Mouse (Mus musculus): Measurements from ENCODE around the gene Baiap2. TPM values are rescaled to one million over a fixed set of nuclear protein-coding genes. Genes with fewer than 3 reads are reported as not detected.

The Baiap2 gene
- polyA plus RNA-seq, 1 experiment from 2014 or later, result 11.6 TPM

DNA sequence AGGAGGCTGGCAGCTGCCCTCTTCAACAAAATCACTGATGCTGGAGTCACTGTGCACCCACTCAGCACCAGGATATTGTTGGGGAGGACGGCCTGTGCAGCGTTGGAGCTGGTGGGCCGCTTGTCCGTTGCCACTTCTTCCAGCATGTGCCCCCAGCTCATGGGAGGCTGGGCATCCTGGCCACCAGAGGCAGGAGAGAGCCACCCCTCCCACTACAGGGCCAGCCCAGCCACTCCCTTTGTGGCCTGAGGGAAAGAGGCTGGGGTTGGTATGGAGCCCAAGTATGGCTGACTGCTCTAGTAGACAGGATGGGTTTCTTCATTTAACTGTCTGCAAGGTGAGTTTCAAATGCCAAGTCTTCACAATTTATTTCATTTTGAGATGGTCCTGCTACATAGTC is 72.2 kb downstream of the Baiap2 start:
- peaks cover 55% of the 10 kb centered on the region for H3K27me3 ChIP-seq (ENCODE audit: insufficient read depth, poor library complexity, severe bottlenecking)
- 0 out of 2 replicates have a peak overlapping the region, but pooled peaks have one; percentile 0 for H3K27ac ChIP-seq
- no peak for DNase-seq (ENCODE audit: low spot score)
- peaks cover 75% of the 10 kb centered on the region for H3K4me1 ChIP-seq
- 84% methylated on average over 4 of the region's 4 CpGs for WGBS
- H3K4me3 ChIP-seq, result no peak overlapping the region; the same call in 1 of the 2 replicates
- no peaks in the 10 kb centered on the region for H3K9me3 ChIP-seq
- no peaks in the 10 kb centered on the region for H3K36me3 ChIP-seq

DNA sequence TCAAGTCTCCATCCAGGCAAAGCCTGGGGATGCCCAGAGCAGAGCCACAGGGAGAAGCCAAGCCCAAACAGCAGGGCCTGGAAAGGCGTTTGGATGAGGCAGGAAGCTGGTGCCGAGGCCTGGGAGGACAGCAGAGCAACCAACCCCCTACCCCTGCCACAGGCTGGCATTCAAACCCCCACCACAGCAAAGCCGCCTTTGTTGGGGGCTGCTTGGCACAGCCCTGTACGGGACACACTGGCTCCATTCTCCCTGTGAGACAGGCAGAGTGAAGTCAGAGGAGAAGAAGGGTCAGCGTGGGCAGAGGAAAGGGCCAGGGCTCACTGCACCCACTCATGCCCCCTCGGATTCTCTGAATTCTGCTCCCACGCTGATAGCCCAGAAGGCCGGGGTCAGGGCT is 74.4 kb downstream of the Baiap2 start:
- H3K36me3 ChIP-seq, result no peaks in the 10 kb centered on the region
- H3K4me3 ChIP-seq, result no peak overlapping the region
- no peak for DNase-seq (ENCODE audit: low spot score)
- H3K27me3 ChIP-seq (ENCODE audit: insufficient read depth, poor library complexity, severe bottlenecking), result peaks cover 33% of the 10 kb centered on the region
- no peaks in the 10 kb centered on the region for H3K9me3 ChIP-seq
- peaks cover 88% of the 10 kb centered on the region for H3K4me1 ChIP-seq
- WGBS, result 85% methylated on average over 8 of the region's 8 CpGs
- 0 out of 2 replicates have a peak overlapping the region, but pooled peaks have one; percentile 60 for H3K27ac ChIP-seq

DNA sequence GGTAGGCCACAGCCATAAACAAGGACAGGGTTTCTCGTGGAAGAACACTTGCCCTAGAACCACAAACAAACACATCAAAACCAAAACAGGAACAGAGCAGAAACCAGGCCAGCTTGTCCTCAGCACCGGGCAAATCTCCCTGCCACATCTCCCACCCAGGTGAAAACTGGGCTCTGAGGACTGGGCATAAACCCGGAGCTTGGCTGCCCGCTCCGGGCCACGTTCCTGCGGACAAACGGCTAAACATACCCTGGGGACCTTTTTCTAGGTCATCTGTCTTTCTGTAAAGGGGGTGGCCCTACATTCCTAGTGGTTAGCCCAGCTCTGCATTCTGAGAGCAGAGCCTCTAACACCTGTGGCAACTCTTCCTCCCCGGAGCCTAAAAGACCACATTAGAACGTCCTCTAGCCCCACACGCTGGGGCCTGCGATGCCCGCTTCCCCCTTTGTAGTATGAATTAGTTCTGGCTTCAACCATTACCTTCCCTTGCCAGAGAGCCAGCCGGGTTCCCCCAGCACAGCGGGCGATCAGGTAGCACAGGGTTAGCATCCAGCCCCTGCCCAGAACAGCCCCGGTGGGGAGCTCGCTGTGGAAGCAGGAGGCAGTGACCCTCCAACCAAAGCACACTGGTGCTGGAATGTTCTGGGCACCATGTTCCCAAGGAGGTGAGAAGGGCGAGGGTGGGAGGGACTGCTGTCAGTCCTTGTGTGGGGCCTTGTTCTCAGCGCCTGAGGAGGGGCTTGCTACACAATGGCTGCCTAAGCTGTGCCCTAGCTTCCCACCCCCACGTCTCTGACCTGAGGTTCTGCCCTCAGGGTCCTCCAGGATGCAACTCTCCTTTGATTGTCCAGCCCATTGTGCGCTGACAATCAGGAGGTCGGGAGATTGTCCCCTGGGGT is 77.2 kb downstream of the Baiap2 start:
- peaks cover 20% of the 10 kb centered on the region; the same call in 1 of the 2 replicates for H3K27me3 ChIP-seq (ENCODE audit: insufficient read depth, poor library complexity, severe bottlenecking)
- H3K4me1 ChIP-seq, result peaks cover 87% of the 10 kb centered on the region
- H3K4me3 ChIP-seq, result no peak overlapping the region
- H3K27ac ChIP-seq, result peak overlapping the region; percentile 60
- H3K9me3 ChIP-seq, result no peaks in the 10 kb centered on the region
- DNase-seq (ENCODE audit: low spot score), result no peak
- 68% methylated on average over 23 of the region's 23 CpGs for WGBS
- no peaks in the 10 kb centered on the region for H3K36me3 ChIP-seq

- Histone ChIP-seq H3K9me3 (no peaks in the 10 kb centered on the region), H3K4me1 (peaks cover 72% of the 10 kb centered on the region), H3K4me3 (no peak overlapping the region), H3K36me3 (no peaks in the 10 kb centered on the region), H3K27ac (0 out of 2 replicates have a peak overlapping the region, but pooled peaks have one; percentile 14), H3K27me3 (ENCODE audit: insufficient read depth, poor library complexity, severe bottlenecking) (peaks cover 14% of the 10 kb centered on the region; the same call in 1 of the 2 replicates)
- no peak for DNase-seq (ENCODE audit: low spot score)
- 90% methylated on average over 16 of the region's 16 CpGs for WGBS
Measured at GRCm38 (mm10) chr11:120021367-120021766, 78.8 kb downstream of the Baiap2 start.

DNA sequence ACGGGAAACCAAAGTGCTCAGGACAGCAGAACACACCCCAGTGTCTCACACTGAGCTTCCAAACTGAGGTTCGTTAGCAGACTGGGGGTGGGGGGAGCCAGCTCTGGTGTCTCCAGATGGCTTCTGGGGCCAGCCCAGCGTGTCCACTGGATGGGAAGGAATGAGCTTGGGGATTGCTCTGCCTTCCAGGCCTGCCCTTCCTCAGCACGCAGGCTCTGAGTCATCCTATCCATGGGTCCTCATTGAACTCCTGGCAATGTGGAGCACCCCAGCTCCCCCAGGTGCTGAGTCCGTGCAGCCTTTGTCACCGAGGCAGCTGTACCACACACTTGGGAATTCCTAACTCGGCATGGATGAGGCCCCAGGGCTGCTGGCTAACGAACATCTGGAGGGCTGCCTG is 79.7 kb downstream of the Baiap2 start:
- peaks cover 63% of the 10 kb centered on the region for H3K4me1 ChIP-seq
- DNase-seq (ENCODE audit: low spot score), result no peak
- H3K27me3 ChIP-seq (ENCODE audit: insufficient read depth, poor library complexity, severe bottlenecking), result peaks cover 5% of the 10 kb centered on the region; the same call in 1 of the 2 replicates
- no peaks in the 10 kb centered on the region for H3K9me3 ChIP-seq
- WGBS, result 61% methylated on average over 8 of the region's 8 CpGs
- no peak overlapping the region for H3K4me3 ChIP-seq
- H3K27ac ChIP-seq, result peak overlapping the region; percentile 31; the same call in 1 of the 2 replicates
- H3K36me3 ChIP-seq, result no peaks in the 10 kb centered on the region

- Histone ChIP-seq H3K36me3 (no peaks in the 10 kb centered on the region), H3K27ac (no peak overlapping the region), H3K9me3 (no peaks in the 10 kb centered on the region), H3K27me3 (ENCODE audit: insufficient read depth, poor library complexity, severe bottlenecking) (peaks cover 4% of the 10 kb centered on the region; the same call in 1 of the 2 replicates), H3K4me1 (peaks cover 58% of the 10 kb centered on the region), H3K4me3 (no peak overlapping the region)
- DNase-seq (ENCODE audit: low spot score), result no peak
- WGBS, result 72% methylated on average over 12 of the region's 12 CpGs
Measured at GRCm38 (mm10) chr11:120022841-120023240, 80.3 kb downstream of the Baiap2 start.

GRCm38 (mm10) chr11:120026941-120027340 is 84.4 kb downstream of the Baiap2 start:
- Histone ChIP-seq H3K9me3 (no peaks in the 10 kb centered on the region), H3K27me3 (ENCODE audit: insufficient read depth, poor library complexity, severe bottlenecking) (peaks cover 6% of the 10 kb centered on the region; the same call in 1 of the 2 replicates)
- 76% methylated on average over 3 of the region's 3 CpGs for WGBS

GRCm38 (mm10) chr11:120028319-120029092 is 85.9 kb downstream of the Baiap2 start:
- no peak overlapping the region for H3K4me3 ChIP-seq
- H3K27ac ChIP-seq, result peak overlapping the region; percentile 23
- peaks cover 31% of the 10 kb centered on the region for H3K4me1 ChIP-seq
- no peak for DNase-seq (ENCODE audit: low spot score)
- 79% methylated on average over 18 of the region's 18 CpGs for WGBS
- no peaks in the 10 kb centered on the region for H3K36me3 ChIP-seq
- H3K9me3 ChIP-seq, result no peaks in the 10 kb centered on the region
- 0 out of 2 replicates have a peak, but pooled peaks cover 9% of the 10 kb centered on the region for H3K27me3 ChIP-seq (ENCODE audit: insufficient read depth, poor library complexity, severe bottlenecking)

More at GRCm38 (mm10) chr11:120026941-120027340, 84.4 kb downstream of the Baiap2 start:
- H3K4me3 ChIP-seq, result no peak overlapping the region
- H3K27ac ChIP-seq, result no peak overlapping the region
- H3K4me1 ChIP-seq, result peaks cover 39% of the 10 kb centered on the region
- no peaks in the 10 kb centered on the region for H3K36me3 ChIP-seq
- no peak for DNase-seq (ENCODE audit: low spot score)

DNA sequence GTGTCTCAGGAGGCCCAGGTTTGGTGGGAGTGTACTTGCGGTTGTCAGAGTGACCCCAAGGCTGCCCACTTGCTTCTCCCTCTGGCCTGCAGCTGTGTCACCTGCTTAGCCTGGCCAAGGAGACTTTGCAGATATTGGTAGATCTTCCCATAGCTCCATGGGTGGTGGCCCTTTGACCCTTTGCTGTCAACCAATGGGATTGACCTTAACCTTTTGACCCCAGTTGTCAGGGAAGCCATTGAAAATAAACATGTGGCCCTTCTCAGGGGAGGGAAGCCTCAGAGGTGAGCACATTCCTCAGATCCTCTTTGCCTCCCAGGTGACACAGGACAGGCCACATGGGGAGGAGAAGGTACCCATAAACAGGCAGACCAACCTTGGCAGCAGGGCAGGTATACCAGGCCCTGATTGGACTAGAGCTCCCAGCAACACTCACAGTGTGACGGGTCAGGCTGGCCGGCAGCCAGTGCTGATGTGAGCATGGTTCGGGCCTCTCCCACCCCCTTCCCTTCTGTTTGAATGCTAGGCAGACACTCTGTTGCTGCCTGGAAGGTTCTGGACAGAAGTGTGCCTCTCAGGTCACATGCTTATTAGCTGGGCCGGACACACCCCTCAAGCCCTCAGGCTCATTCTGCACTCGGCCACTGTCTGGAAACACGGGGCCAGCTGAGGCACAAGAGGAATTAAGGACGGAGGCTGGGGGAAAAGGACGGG is 87.0 kb downstream of the Baiap2 start:
- Histone ChIP-seq H3K4me3 (no peak overlapping the region), H3K27ac (peak overlapping the region; percentile 3; the same call in 1 of the 2 replicates), H3K36me3 (no peaks in the 10 kb centered on the region), H3K4me1 (peaks cover 26% of the 10 kb centered on the region), H3K9me3 (no peaks in the 10 kb centered on the region), H3K27me3 (ENCODE audit: insufficient read depth, poor library complexity, severe bottlenecking) (0 out of 2 replicates have a peak, but pooled peaks cover 10% of the 10 kb centered on the region)
- DNase-seq (ENCODE audit: low spot score), result no peak
- WGBS, result 53% methylated on average over 9 of the region's 9 CpGs

DNA sequence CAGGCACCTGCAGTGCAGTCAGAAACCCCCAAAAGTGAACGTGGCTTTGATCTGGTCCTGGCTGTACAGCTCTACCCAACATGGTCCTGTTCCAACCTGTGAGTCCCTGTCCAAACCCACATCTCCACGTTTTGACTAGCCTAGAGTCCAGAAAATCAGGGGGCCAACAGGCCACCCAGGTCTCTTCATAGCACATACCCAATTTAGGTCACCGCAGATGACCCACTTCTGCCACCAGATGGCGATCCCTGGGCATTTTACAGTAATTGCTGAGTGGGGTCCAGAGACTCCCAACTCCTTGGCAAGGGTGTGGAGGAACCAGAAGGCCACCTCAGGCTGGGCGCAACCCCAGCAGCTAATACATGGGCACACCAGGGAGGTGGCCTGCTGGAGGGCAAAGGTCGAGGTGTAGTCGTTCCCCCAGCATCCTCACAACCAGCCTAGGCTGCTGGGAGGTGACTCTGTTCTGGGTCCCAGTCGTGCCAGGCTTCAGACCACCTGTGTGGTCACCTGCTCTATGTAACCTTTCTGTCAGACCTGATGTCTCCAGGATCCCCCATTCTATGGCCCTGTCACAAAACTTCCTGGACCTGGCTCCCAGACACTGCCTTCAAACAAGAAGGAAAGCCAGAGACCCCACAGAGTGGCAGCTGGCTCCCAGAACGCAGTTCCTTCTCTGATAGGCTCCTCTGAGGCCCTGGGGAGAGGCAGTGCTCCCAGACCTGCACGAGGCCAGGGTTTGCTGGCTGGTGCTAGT is 87.8 kb downstream of the Baiap2 start:
- Histone ChIP-seq H3K27ac (peak overlapping the region; percentile 3; the same call in 1 of the 2 replicates), H3K9me3 (no peaks in the 10 kb centered on the region), H3K4me1 (peaks cover 31% of the 10 kb centered on the region), H3K27me3 (ENCODE audit: insufficient read depth, poor library complexity, severe bottlenecking) (peaks cover 18% of the 10 kb centered on the region; the same call in 1 of the 2 replicates), H3K36me3 (0 out of 2 replicates have a peak, but pooled peaks cover under 1% of the 10 kb centered on the region), H3K4me3 (no peak overlapping the region)
- no peak for DNase-seq (ENCODE audit: low spot score)
- WGBS, result 33% methylated on average over 10 of the region's 10 CpGs

DNA sequence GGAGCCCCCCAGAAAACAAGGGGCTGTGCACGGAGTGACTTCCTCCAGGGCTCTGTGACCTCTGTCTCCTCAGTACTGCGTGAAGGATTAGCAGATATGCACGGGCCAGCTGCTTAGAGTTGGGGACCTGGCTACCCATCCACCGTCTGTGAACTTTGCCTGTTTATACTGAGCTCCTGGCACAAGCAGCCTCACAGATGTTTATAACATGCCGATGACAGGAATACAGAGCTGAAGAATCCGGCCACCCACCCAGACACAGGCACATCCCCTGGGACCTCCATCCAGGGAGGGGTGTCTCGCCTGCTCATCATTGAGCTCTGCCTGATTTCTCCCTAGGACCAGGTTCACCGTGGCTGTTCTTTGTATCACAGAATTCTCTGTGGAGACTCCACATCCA is 89.5 kb downstream of the Baiap2 start:
- H3K27ac ChIP-seq, result peak overlapping the region; percentile 67; the same call in 1 of the 2 replicates
- no peak for DNase-seq (ENCODE audit: low spot score)
- peaks cover 19% of the 10 kb centered on the region; the same call in 1 of the 2 replicates for H3K27me3 ChIP-seq (ENCODE audit: insufficient read depth, poor library complexity, severe bottlenecking)
- H3K4me3 ChIP-seq, result no peak overlapping the region
- H3K36me3 ChIP-seq, result 0 out of 2 replicates have a peak, but pooled peaks cover 2% of the 10 kb centered on the region
- no peaks in the 10 kb centered on the region for H3K9me3 ChIP-seq
- 60% methylated on average over 8 of the region's 8 CpGs for WGBS
- peaks cover 41% of the 10 kb centered on the region for H3K4me1 ChIP-seq

Data from heart, embryonic 10.5 days (tissue).